Mouse (Mus musculus): Measurements from ENCODE around the gene Krtcap2. TPM values are rescaled to one million over a fixed set of nuclear protein-coding genes. Genes with fewer than 3 reads are reported as not detected.

The Krtcap2 gene
- polyA plus RNA-seq, 1 experiment from 2014 or later = 260 TPM

- peak overlapping the region; percentile 66 for H3K27ac ChIP-seq
- H3K4me3 ChIP-seq = peak overlapping the region; percentile 61
- DNase-seq (ENCODE audit: extremely low spot score, low spot score) = peak; percentile 33
- peaks cover 60% of the 10 kb centered on the region for H3K4me1 ChIP-seq
- no peaks in the 10 kb centered on the region for H3K9me3 ChIP-seq
- WGBS = under 1% methylated on average over 29 of the region's 29 CpGs
- peaks cover 83% of the 10 kb centered on the region for H3K27me3 ChIP-seq (ENCODE audit: poor library complexity, severe bottlenecking)
- no peaks in the 10 kb centered on the region for H3K36me3 ChIP-seq (replicated peaks)
Measured at GRCm38 (mm10) chr3:89280050-89280605, 34.4 kb downstream of the Krtcap2 start.

GRCm38 (mm10) chr3:89280606-89281511 is 35.1 kb downstream of the Krtcap2 start, which contains the start of gene Efna1:
TSS of gene Efna1 (minus strand) at chr3:89281142.
- under 1% methylated on average over 52 of the region's 52 CpGs for WGBS
- H3K36me3 ChIP-seq (replicated peaks) = no peaks in the 10 kb centered on the region
- peak; percentile 64 for DNase-seq (ENCODE audit: extremely low spot score, low spot score)
- H3K4me1 ChIP-seq = peaks cover 67% of the 10 kb centered on the region
- peak within 1 kb of the TSS; percentile 61 for H3K4me3 ChIP-seq
- H3K9me3 ChIP-seq = no peaks in the 10 kb centered on the region
- H3K27me3 ChIP-seq (ENCODE audit: poor library complexity, severe bottlenecking) = peaks cover 77% of the 10 kb centered on the region
- peak within 1 kb of the TSS; percentile 66 for H3K27ac ChIP-seq

GRCm38 (mm10) chr3:89281579-89282290 is 36.0 kb downstream of the Krtcap2 start:
- 12% methylated on average over 20 of the region's 20 CpGs for WGBS
- Histone ChIP-seq H3K9me3 (no peaks in the 10 kb centered on the region), H3K36me3 (replicated peaks) (no peaks in the 10 kb centered on the region), H3K27me3 (ENCODE audit: poor library complexity, severe bottlenecking) (peaks cover 68% of the 10 kb centered on the region), H3K4me3 (peak overlapping the region; percentile 61), H3K4me1 (peaks cover 73% of the 10 kb centered on the region), H3K27ac (peak overlapping the region; percentile 66)
- peak; percentile 83 for DNase-seq (ENCODE audit: extremely low spot score, low spot score)

DNA sequence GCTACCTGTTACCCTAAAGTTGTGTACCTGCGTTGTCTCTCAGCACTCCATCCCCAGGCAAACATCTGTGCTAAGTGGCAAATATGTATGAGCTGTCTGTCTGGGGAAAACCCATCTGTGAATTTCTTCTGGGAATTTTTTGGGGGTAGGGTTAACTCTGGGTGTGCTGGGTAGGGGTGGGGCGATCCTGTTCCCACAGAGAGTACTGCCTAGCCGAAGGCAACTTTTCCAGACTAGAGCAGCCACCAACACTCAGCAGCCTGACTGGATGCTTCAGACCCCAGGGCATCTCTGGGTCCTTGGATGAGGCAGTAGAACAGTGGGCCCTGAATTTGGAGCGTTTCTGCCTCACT is 36.5 kb downstream of the Krtcap2 start:
- H3K9me3 ChIP-seq = no peaks in the 10 kb centered on the region
- DNase-seq (ENCODE audit: extremely low spot score, low spot score) = no peak
- H3K27me3 ChIP-seq (ENCODE audit: poor library complexity, severe bottlenecking) = peaks cover 63% of the 10 kb centered on the region
- WGBS = 30% methylated on average over 4 of the region's 4 CpGs
- peak overlapping the region; percentile 60; the same call in 1 of the 2 replicates for H3K27ac ChIP-seq
- no peaks in the 10 kb centered on the region for H3K36me3 ChIP-seq (replicated peaks)
- H3K4me1 ChIP-seq = peaks cover 73% of the 10 kb centered on the region
- H3K4me3 ChIP-seq = no peak overlapping the region

DNA sequence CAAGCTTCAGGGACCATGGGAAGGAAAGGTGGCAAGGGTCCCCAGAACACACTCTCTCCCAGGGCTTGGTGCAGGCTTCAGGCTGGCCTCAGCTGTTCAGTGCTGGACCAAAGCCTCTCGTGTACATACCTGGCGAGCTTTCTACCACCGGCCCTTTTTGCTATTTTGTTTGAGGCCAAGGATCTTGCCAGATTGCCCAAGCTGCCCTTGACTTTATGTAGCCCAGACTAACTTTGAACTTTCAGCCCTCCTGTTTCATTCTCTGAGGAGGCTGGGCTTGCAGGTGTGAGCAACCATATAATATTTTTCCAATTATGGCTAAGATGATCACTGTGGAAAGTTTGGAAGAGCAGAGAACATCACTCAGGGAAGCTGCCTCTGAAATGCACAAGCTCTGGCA is 38.5 kb downstream of the Krtcap2 start:
- H3K4me3 ChIP-seq = no peak overlapping the region
- no peaks in the 10 kb centered on the region for H3K36me3 ChIP-seq (replicated peaks)
- H3K27ac ChIP-seq = no peak overlapping the region
- H3K27me3 ChIP-seq (ENCODE audit: poor library complexity, severe bottlenecking) = peaks cover 43% of the 10 kb centered on the region
- no peaks in the 10 kb centered on the region for H3K9me3 ChIP-seq
- 94% methylated on average over 3 of the region's 3 CpGs for WGBS
- no peak for DNase-seq (ENCODE audit: extremely low spot score, low spot score)
- peaks cover 67% of the 10 kb centered on the region for H3K4me1 ChIP-seq

- Histone ChIP-seq H3K27me3 (ENCODE audit: poor library complexity, severe bottlenecking) (peaks cover 30% of the 10 kb centered on the region), H3K27ac (0 out of 2 replicates have a peak overlapping the region, but pooled peaks have one; percentile 40), H3K36me3 (replicated peaks) (no peaks in the 10 kb centered on the region), H3K9me3 (no peaks in the 10 kb centered on the region), H3K4me1 (peaks cover 55% of the 10 kb centered on the region), H3K4me3 (no peak overlapping the region)
- no peak for DNase-seq (ENCODE audit: extremely low spot score, low spot score)
- WGBS = 34% methylated on average over 2 of the region's 2 CpGs
Measured at GRCm38 (mm10) chr3:89285526-89285925, 39.8 kb downstream of the Krtcap2 start.

GRCm38 (mm10) chr3:89287286-89287685 is 41.5 kb downstream of the Krtcap2 start:
- no peak for DNase-seq (ENCODE audit: extremely low spot score, low spot score)
- Histone ChIP-seq H3K9me3 (no peaks in the 10 kb centered on the region), H3K36me3 (replicated peaks) (no peaks in the 10 kb centered on the region), H3K27me3 (ENCODE audit: poor library complexity, severe bottlenecking) (peaks cover 13% of the 10 kb centered on the region; the same call in 1 of the 2 replicates), H3K27ac (0 out of 2 replicates have a peak overlapping the region, but pooled peaks have one; percentile 32), H3K4me1 (peaks cover 37% of the 10 kb centered on the region), H3K4me3 (no peak overlapping the region)
- WGBS = 62% methylated on average over 5 of the region's 5 CpGs

DNA sequence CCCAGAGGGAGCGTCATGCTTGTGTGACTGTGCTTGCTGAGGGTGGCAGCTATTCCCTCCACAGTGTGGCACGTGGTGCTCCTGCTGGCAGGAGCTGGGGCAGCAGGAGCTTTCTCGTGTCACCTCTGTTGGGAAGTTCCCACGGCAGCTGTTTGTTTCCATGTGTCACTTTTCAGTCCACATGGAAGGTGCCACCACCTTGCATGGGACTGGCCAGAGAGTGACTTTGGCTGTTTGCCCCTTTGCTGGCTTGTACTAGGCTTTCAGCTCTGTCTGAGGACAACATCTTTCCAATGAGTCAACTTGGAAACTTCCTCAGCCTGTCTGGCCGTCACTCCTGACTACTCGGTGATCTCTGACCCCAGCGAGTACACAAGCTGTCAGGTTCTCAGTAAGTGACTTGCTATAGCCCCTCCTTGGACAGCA is 42.8 kb downstream of the Krtcap2 start:
- WGBS = 65% methylated on average over 7 of the region's 7 CpGs
- peaks cover 35% of the 10 kb centered on the region for H3K4me1 ChIP-seq
- H3K27me3 ChIP-seq (ENCODE audit: poor library complexity, severe bottlenecking) = peaks cover 10% of the 10 kb centered on the region; the same call in 1 of the 2 replicates
- DNase-seq (ENCODE audit: extremely low spot score, low spot score) = no peak
- H3K27ac ChIP-seq = 0 out of 2 replicates have a peak overlapping the region, but pooled peaks have one; percentile 30
- no peaks in the 10 kb centered on the region for H3K36me3 ChIP-seq (replicated peaks)
- no peak overlapping the region for H3K4me3 ChIP-seq
- H3K9me3 ChIP-seq = no peaks in the 10 kb centered on the region

- no peaks in the 10 kb centered on the region for H3K9me3 ChIP-seq
- no peak for DNase-seq (ENCODE audit: extremely low spot score, low spot score)
- whole genome bisulfite sequencing = 83% methylated on average over 10 of the region's 10 CpGs
Measured at GRCm38 (mm10) chr3:89291874-89292273, 46.1 kb downstream of the Krtcap2 start.

DNA sequence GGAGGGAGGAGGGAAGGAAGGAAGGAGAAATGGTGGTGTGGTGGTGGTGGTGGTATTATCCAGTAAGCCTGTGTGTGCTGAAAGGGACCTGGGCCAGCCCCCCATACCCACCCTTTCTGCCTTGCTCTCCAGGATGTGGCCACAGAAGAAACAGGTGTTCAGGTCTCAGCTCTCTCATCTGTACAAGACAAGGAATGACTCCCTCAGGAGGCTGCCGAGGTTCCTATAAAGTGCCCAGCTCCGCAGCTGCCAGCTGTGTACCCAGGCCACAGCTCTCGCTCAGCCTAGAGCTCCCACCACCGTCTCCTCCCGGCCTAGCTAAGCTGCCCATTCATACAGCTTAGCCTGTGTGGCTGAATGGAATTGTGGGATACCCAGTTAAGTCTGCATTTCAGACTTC is 46.5 kb downstream of the Krtcap2 start:
- 75% methylated on average over 5 of the region's 5 CpGs for WGBS

More at GRCm38 (mm10) chr3:89291874-89292273, 46.1 kb downstream of the Krtcap2 start:
- no peak overlapping the region for H3K27ac ChIP-seq
- no peak overlapping the region for H3K4me3 ChIP-seq
- peaks cover 19% of the 10 kb centered on the region for H3K4me1 ChIP-seq
- H3K36me3 ChIP-seq (replicated peaks) = no peaks in the 10 kb centered on the region
- no peaks in the 10 kb centered on the region for H3K27me3 ChIP-seq (ENCODE audit: poor library complexity, severe bottlenecking)

DNA sequence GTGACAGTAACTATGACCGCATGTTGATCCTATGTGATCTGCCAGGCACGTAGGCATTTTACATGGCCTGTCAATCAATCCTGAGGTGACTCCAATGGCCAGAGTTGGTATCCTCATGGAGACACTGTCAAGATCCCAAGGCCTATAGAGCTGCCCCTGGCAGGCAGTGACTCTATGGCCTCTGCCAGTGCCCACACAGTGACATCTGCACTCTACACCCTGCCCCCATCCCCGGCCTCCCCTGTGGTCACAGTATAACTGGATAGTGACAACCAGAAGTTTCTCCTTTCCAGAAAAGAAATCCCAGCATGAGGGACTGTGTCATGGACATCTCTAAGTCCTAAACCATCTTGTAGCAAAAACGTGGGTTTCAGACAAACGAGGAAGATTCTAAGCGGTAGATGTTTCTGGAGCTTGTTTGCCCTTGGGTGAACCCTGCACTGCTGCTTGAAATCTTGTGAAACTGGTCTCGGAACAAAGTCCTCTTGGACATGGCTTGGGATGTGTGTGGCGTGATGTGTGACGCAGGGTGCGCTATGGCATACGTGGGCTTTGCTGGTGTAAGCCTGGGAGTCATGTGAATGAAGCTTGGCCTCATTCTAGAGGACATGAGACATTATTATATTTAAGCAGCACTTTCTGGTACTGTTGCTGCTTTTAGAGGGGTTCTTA is 47.6 kb downstream of the Krtcap2 start:
- Histone ChIP-seq H3K4me3 (no peak overlapping the region), H3K36me3 (replicated peaks) (no peaks in the 10 kb centered on the region), H3K27me3 (ENCODE audit: poor library complexity, severe bottlenecking) (peaks cover 6% of the 10 kb centered on the region), H3K4me1 (peaks cover 7% of the 10 kb centered on the region), H3K9me3 (no peaks in the 10 kb centered on the region), H3K27ac (no peak overlapping the region)
- 94% methylated on average over 11 of the region's 11 CpGs for WGBS
- DNase-seq (ENCODE audit: extremely low spot score, low spot score) = no peak

More for the DNA sequence above, 46.5 kb downstream of the Krtcap2 start:
- DNase-seq (ENCODE audit: extremely low spot score, low spot score) = no peak
- Histone ChIP-seq H3K27ac (no peak overlapping the region), H3K27me3 (ENCODE audit: poor library complexity, severe bottlenecking) (no peaks in the 10 kb centered on the region), H3K4me1 (peaks cover 14% of the 10 kb centered on the region), H3K9me3 (no peaks in the 10 kb centered on the region), H3K36me3 (replicated peaks) (no peaks in the 10 kb centered on the region), H3K4me3 (no peak overlapping the region)

DNA sequence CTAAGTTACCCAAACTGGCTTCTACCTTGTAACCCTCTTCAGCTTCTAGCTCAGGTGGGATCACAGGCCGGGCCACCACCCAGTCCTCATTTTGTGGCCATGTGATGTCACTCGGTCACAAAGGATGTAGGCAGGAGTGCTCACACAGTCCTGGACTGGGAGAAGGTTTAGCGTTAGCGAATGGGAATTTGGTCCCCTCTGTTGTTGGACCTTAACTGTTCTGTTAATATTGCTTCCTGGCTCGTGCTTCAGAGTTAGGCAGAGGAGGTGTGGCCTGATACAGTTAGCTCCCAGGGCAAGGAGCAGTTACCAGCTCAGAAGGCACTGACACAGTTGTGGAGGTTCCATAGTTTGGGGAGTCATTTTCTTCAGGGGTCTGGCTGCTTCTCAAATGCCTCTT is 48.4 kb downstream of the Krtcap2 start:
- WGBS = 83% methylated on average over 5 of the region's 5 CpGs
- Histone ChIP-seq H3K4me3 (no peak overlapping the region), H3K36me3 (replicated peaks) (no peaks in the 10 kb centered on the region), H3K27ac (no peak overlapping the region), H3K4me1 (peaks cover 1% of the 10 kb centered on the region), H3K27me3 (ENCODE audit: poor library complexity, severe bottlenecking) (peaks cover 14% of the 10 kb centered on the region), H3K9me3 (no peaks in the 10 kb centered on the region)
- no peak for DNase-seq (ENCODE audit: extremely low spot score, low spot score)
